Mouse (Mus musculus): ENCODE data around the gene Ddx46. TPM values are rescaled to one million over a fixed set of nuclear protein-coding genes. Genes with fewer than 3 reads are reported as not detected.

Gene Ddx46
- 11.7 and 11.8 TPM in 2 replicates for polyA plus RNA-seq (2021; fragmentation: Nextera tagmentation)
- long read RNA-seq, experiment 1, partial matches to known transcripts, result 48 of 57 reads
- long read RNA-seq, experiment 1, other reads (novel, unspliced or antisense), result 9 of 57 reads
- long read RNA-seq, experiment 2, full-length matches to known transcripts, result 33 of 52 reads
- long read RNA-seq, experiment 2, partial matches to known transcripts, result 13 of 52 reads
- long read RNA-seq, experiment 2, other reads (novel, unspliced or antisense), result 6 of 52 reads

DNA sequence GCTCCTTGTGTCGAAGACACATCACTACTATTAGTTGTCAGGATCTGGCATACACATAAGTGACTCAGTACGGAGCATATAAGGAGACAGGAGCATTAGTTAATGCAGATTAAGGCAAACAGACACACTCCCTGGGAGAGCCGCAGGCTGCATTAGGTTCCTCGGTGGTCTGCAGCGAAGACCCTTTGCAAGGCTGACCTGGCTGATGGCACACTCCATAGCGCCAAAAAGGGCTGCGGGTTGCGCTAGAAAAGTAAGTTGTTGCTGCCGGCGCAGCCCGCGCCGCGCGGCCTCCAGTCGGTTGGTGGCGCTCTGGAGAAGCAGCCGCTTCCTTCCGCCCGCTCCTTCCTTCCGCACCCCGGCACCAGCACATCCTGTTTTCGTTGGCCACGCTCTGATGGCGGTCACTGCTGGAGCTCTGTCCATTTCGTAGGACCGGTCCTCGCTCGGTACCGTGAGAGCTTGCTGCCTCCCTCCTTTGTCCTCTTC, at the start of gene Ddx46:
Ddx46 (plus strand) TSS at position 389 of the 489 bp plus-strand sequence.

GRCm38 (mm10) chr13:55599566-55600540, 35.0 kb upstream of the Ddx46 start, which contains the start of gene B4galt7:
Gene B4galt7, plus strand, starts transcription at chr13:55599896.

GRCm38 (mm10) chr13:55622649-55623541, 11.9 kb upstream of the Ddx46 start, which contains the start of gene Caml:
Gene Caml, plus strand, starts transcription at chr13:55623005.

GRCm38 (mm10) chr13:55692535-55693242, 57.9 kb downstream of the Ddx46 start, which contains the start of gene B230219D22Rik:
Gene B230219D22Rik, plus strand, starts transcription at chr13:55693124.

GRCm38 (mm10) chr13:55714501-55715166, 79.8 kb downstream of the Ddx46 start, which contains the start of gene Txndc15:
Gene Txndc15, plus strand, starts transcription at chr13:55714650.

GRCm38 (mm10) chr13:55727120-55727838, 92.5 kb downstream of the Ddx46 start, which contains the start of gene Pcbd2:
Gene Pcbd2, plus strand, starts transcription at chr13:55727368.

Other genes with a start within 250 kb of the Ddx46 start
- gene Slc34a1, start 236.8 kb upstream of the Ddx46 start, polyA plus RNA-seq (2021; fragmentation: Nextera tagmentation), result not detected in 2 replicates
- 0.60 and 0.63 TPM in 2 replicates for gene Pfn3, start 219.8 kb upstream of the Ddx46 start, polyA plus RNA-seq (2021; fragmentation: Nextera tagmentation)
- gene F12, start 208.2 kb upstream of the Ddx46 start, polyA plus RNA-seq (2021; fragmentation: Nextera tagmentation), result 0.06 and 0.24 TPM in 2 replicates
- 4.7 and 5.0 TPM in 2 replicates for gene Grk6, start 190.0 kb upstream of the Ddx46 start, polyA plus RNA-seq (2021; fragmentation: Nextera tagmentation)
- gene Prr7, start 170.8 kb upstream of the Ddx46 start, polyA plus RNA-seq (2021; fragmentation: Nextera tagmentation), result 10.1 and 19.9 TPM in 2 replicates
- gene Dbn1, start 146.9 kb upstream of the Ddx46 start, polyA plus RNA-seq (2021; fragmentation: Nextera tagmentation), result 77.0 and 77.4 TPM in 2 replicates
- gene Pdlim7, start 121.4 kb upstream of the Ddx46 start, polyA plus RNA-seq (2021; fragmentation: Nextera tagmentation), result 72.8 and 76.0 TPM in 2 replicates
- 0.36 and 0.55 TPM in 2 replicates for gene Dok3, start 105.7 kb upstream of the Ddx46 start, polyA plus RNA-seq (2021; fragmentation: Nextera tagmentation)
- gene Ddx41, start 98.4 kb upstream of the Ddx46 start, polyA plus RNA-seq (2021; fragmentation: Nextera tagmentation), result 38.0 and 38.6 TPM in 2 replicates
- gene Fam193b, start 63.9 kb upstream of the Ddx46 start, polyA plus RNA-seq (2021; fragmentation: Nextera tagmentation), result 2.9 and 3.3 TPM in 2 replicates
- gene Tmed9, start 61.3 kb upstream of the Ddx46 start, polyA plus RNA-seq (2021; fragmentation: Nextera tagmentation), result 33.6 and 40.8 TPM in 2 replicates
- 16.6 and 17.8 TPM in 2 replicates for gene B4galt7, start 35.1 kb upstream of the Ddx46 start, polyA plus RNA-seq (2021; fragmentation: Nextera tagmentation)
- gene Caml, start 12.0 kb upstream of the Ddx46 start, polyA plus RNA-seq (2021; fragmentation: Nextera tagmentation), result 52.2 and 57.9 TPM in 2 replicates
- gene B230219D22Rik, start 58.1 kb downstream of the Ddx46 start, polyA plus RNA-seq (2021; fragmentation: Nextera tagmentation), result 43.8 and 44.3 TPM in 2 replicates
- gene Txndc15, start 79.6 kb downstream of the Ddx46 start, polyA plus RNA-seq (2021; fragmentation: Nextera tagmentation), result 204 and 211 TPM in 2 replicates
- 72.3 and 91.3 TPM in 2 replicates for gene Pcbd2, start 92.3 kb downstream of the Ddx46 start, polyA plus RNA-seq (2021; fragmentation: Nextera tagmentation)
- 0.14 and 0.18 TPM in 2 replicates for gene Catsper3, start 149.5 kb downstream of the Ddx46 start, polyA plus RNA-seq (2021; fragmentation: Nextera tagmentation)
- not detected in 2 replicates for gene Pitx1, start 201.2 kb downstream of the Ddx46 start, polyA plus RNA-seq (2021; fragmentation: Nextera tagmentation)